Mouse (Mus musculus): Measurements from ENCODE around the gene Mfap2.

- TF ChIP-seq CTCF (IDR thresholded peaks at IDR 0.05; ENCODE audit: low read depth) (no peak), EP300 (IDR thresholded peaks at IDR 0.05; ENCODE audit: low read depth) (no peak)
These were observed 4.6 kb downstream of the Mfap2 start for GRCm38 (mm10) chr4:141014856-141015255.
